Mouse (Mus musculus): ENCODE data around the gene Tssc4.

DNA sequence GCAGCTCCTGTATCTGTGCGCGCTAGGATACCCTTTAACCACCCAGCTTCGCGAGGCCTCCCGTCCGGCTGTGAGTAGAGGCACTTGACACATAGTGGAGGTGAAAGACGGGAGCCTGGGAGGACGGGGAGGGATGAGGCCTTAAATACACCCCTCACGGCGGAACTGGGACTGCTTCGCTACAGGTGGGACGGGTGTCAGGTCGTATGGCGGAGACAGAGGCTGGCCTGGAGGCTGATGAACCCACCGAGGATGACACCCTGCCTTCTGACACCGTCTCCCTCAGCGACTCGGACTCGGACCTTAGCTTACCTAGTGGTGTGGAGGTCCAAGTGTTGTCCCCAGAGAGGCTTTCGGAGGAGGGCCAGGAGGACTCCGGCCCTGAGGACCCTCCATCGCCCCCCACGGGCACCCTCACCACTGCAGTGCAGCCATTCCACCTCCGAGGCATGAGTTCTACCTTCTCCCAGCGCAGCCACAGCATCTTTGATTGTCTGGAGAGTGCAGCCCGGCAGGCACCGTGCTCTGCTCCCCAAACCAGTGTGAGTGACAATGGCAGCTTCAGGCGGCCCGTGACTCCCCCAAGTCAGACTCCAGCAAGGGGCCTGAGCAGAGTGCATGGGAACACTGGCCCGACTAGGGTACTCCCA, 827 bp downstream of the Tssc4 start:
- TF ChIP-seq CTCF (IDR thresholded peaks at IDR 0.05; ENCODE audit: low read depth) (no peak), EP300 (IDR thresholded peaks at IDR 0.05; ENCODE audit: low read depth) (no peak)
